Mouse (Mus musculus) CD4-positive helper T cell, adult 2 months (primary cell): ENCODE data around the gene Spa17.

Experiments used
- DNase-seq: peaks from one replicate; pipeline ENCODE4 v3.0.0-alpha.2; 2012; ENCODE audit warnings: low read depth, missing footprints, low spot score

Spa17 gene

GRCm38 (mm10) chr9:37613182-37613910, at the start of gene Spa17:
Gene Spa17, minus strand, starts transcription at chr9:37613722.
- peak; percentile 95 for DNase-seq

- no peak for DNase-seq
Observed at GRCm38 (mm10) chr9:37663210-37663609, 49.7 kb upstream of the Spa17 start.

GRCm38 (mm10) chr9:37659413-37659812, 45.9 kb upstream of the Spa17 start:
- no peak for DNase-seq

GRCm38 (mm10) chr9:37656931-37657481, 43.5 kb upstream of the Spa17 start, which contains the start of gene Tbrg1:
Gene Tbrg1, minus strand, starts transcription at chr9:37657312.
- peak; percentile 72 for DNase-seq

GRCm38 (mm10) chr9:37656439-37656881, 42.9 kb upstream of the Spa17 start:
- peak; percentile 81 for DNase-seq

- DNase-seq, result peak; percentile 63
Observed at GRCm38 (mm10) chr9:37655961-37656360, 42.4 kb upstream of the Spa17 start.

- DNase-seq, result no peak
Observed at GRCm38 (mm10) chr9:37653836-37654235, 40.3 kb upstream of the Spa17 start.

- no peak for DNase-seq
Observed at GRCm38 (mm10) chr9:37650639-37651038, 37.1 kb upstream of the Spa17 start.

GRCm38 (mm10) chr9:37646246-37646645, 32.7 kb upstream of the Spa17 start:
- no peak for DNase-seq

- DNase-seq, result no peak
Observed at GRCm38 (mm10) chr9:37638721-37639120, 25.2 kb upstream of the Spa17 start.

GRCm38 (mm10) chr9:37636800-37637542, 23.4 kb upstream of the Spa17 start:
- DNase-seq, result no peak

GRCm38 (mm10) chr9:37636335-37636734, 22.8 kb upstream of the Spa17 start:
- peak; percentile 36 for DNase-seq

GRCm38 (mm10) chr9:37634269-37634668, 20.7 kb upstream of the Spa17 start:
- no peak for DNase-seq

GRCm38 (mm10) chr9:37632305-37632704, 18.8 kb upstream of the Spa17 start:
- DNase-seq, result no peak

- no peak for DNase-seq
Observed at GRCm38 (mm10) chr9:37629941-37630340, 16.4 kb upstream of the Spa17 start.

GRCm38 (mm10) chr9:37628581-37628980, 15.1 kb upstream of the Spa17 start:
- DNase-seq, result no peak

GRCm38 (mm10) chr9:37627263-37627662, 13.7 kb upstream of the Spa17 start:
- DNase-seq, result no peak

GRCm38 (mm10) chr9:37626103-37626567, 12.6 kb upstream of the Spa17 start:
- no peak for DNase-seq

GRCm38 (mm10) chr9:37625641-37626040, 12.1 kb upstream of the Spa17 start:
- no peak for DNase-seq

- DNase-seq, result no peak
Observed at GRCm38 (mm10) chr9:37625129-37625528, 11.6 kb upstream of the Spa17 start.

- no peak for DNase-seq
Observed at GRCm38 (mm10) chr9:37624502-37624901, 11.0 kb upstream of the Spa17 start.

- DNase-seq, result no peak
Observed at GRCm38 (mm10) chr9:37623981-37624380, 10.5 kb upstream of the Spa17 start.
